Mouse (Mus musculus): Measurements from ENCODE around the gene Ror1. TPM values are rescaled to one million over a fixed set of nuclear protein-coding genes. Genes with fewer than 3 reads are reported as not detected.

Ror1 gene
- polyA plus RNA-seq, 1 experiment: 8.9 TPM

GRCm38 (mm10) chr4:100386272-100386988 is 290.8 kb downstream of the Ror1 start:
- no peak for DNase-seq (ENCODE audit: low spot score)

- no peak for DNase-seq (ENCODE audit: low spot score)
Measured at GRCm38 (mm10) chr4:100390436-100390835, 294.8 kb downstream of the Ror1 start.

- no peak for DNase-seq (ENCODE audit: low spot score)
Measured at GRCm38 (mm10) chr4:100391021-100391420, 295.4 kb downstream of the Ror1 start.

- DNase-seq (ENCODE audit: low spot score): no peak
Measured at GRCm38 (mm10) chr4:100393374-100394061, 297.9 kb downstream of the Ror1 start.

- DNase-seq (ENCODE audit: low spot score): no peak
Measured at GRCm38 (mm10) chr4:100395407-100395806, 299.8 kb downstream of the Ror1 start.

- no peak for DNase-seq (ENCODE audit: low spot score)
Measured at GRCm38 (mm10) chr4:100398079-100398478, 302.5 kb downstream of the Ror1 start.

- DNase-seq (ENCODE audit: low spot score): no peak
Measured at GRCm38 (mm10) chr4:100401078-100401477, 305.5 kb downstream of the Ror1 start.

GRCm38 (mm10) chr4:100401581-100402470 is 306.2 kb downstream of the Ror1 start:
- DNase-seq (ENCODE audit: low spot score): no peak

- peak; percentile 43 for DNase-seq (ENCODE audit: low spot score)
Measured at GRCm38 (mm10) chr4:100407261-100407874, 311.8 kb downstream of the Ror1 start.

- no peak for DNase-seq (ENCODE audit: low spot score)
Measured at GRCm38 (mm10) chr4:100409521-100409920, 313.9 kb downstream of the Ror1 start.

GRCm38 (mm10) chr4:100411841-100412539 is 316.4 kb downstream of the Ror1 start:
- DNase-seq (ENCODE audit: low spot score): no peak

- no peak for DNase-seq (ENCODE audit: low spot score)
Measured at GRCm38 (mm10) chr4:100422756-100423155, 327.2 kb downstream of the Ror1 start.

- no peak for DNase-seq (ENCODE audit: low spot score)
Measured at GRCm38 (mm10) chr4:100426101-100426500, 330.5 kb downstream of the Ror1 start.

- no peak for DNase-seq (ENCODE audit: low spot score)
Measured at GRCm38 (mm10) chr4:100429371-100429900, 333.8 kb downstream of the Ror1 start.

- DNase-seq (ENCODE audit: low spot score): no peak
Measured at GRCm38 (mm10) chr4:100435281-100436168, 339.9 kb downstream of the Ror1 start.

GRCm38 (mm10) chr4:100436169-100436547 is 340.6 kb downstream of the Ror1 start:
- no peak for DNase-seq (ENCODE audit: low spot score)

GRCm38 (mm10) chr4:100446897-100447296 is 351.3 kb downstream of the Ror1 start:
- DNase-seq (ENCODE audit: low spot score): no peak

GRCm38 (mm10) chr4:100462493-100463120 is 367.0 kb downstream of the Ror1 start:
- DNase-seq (ENCODE audit: low spot score): no peak

- no peak for DNase-seq (ENCODE audit: low spot score)
Measured at GRCm38 (mm10) chr4:100478592-100479321, 383.2 kb downstream of the Ror1 start, which contains the start of gene Ube2u. TSS of gene Ube2u (plus strand) at chr4:100478849.
